Mouse (Mus musculus) forebrain, embryonic 14.5 days (tissue): ENCODE measurements around the gene Nkain2. TPM values are rescaled to one million over a fixed set of nuclear protein-coding genes. Genes with fewer than 3 reads are reported as not detected.
A peak's percentile ranks its signal among the peaks of the same experiment; 100 is the strongest.
"Not testable (repeated sequence)": the region's sequence is repeated elsewhere in the genome, so short reads cannot be mapped to it uniquely, and the experiment has no call there.

Experiments
- ATAC-seq: fragments of 200-750 bp; cut with Nextera tagmentation; 2 replicates; pipeline ENCODE4 v1.8.0; 2017; ENCODE audit warnings: mild to moderate bottlenecking, moderate library complexity
- DNase-seq: peaks from one replicate; pipeline ENCODE4 v3.0.0-alpha.2; 2015; ENCODE audit warnings: low spot score
- H3K27ac ChIP-seq: fragments of 300-500 bp; sonication (generic); 2 replicates; pipeline ENCODE4 v1.5.1; 2014; ENCODE audit warnings: low read depth, mild to moderate bottlenecking, control low read depth, low read length, moderate library complexity
- H3K27me3 ChIP-seq: fragments of 300-500 bp; sonication (generic); replicated peaks from 2 replicates; pipeline ENCODE4 v1.6.1; 2014; ENCODE audit warnings: low read length, control low read depth, mixed read lengths; ENCODE audit not compliant: control insufficient read depth, insufficient read depth
- H3K36me3 ChIP-seq: fragments of 300-500 bp; sonication (generic); 2 replicates; pipeline ENCODE4 v1.6.1; 2014; ENCODE audit warnings: low read length, control low read depth; ENCODE audit not compliant: control insufficient read depth, insufficient read depth
- H3K4me1 ChIP-seq: fragments of 300-500 bp; sonication (generic); 2 replicates; pipeline ENCODE4 v1.6.1; 2014; ENCODE audit warnings: antibody characterized with exemption, low read length, control low read depth; ENCODE audit not compliant: control insufficient read depth, insufficient read depth
- H3K4me2 ChIP-seq: fragments of 300-500 bp; sonication (generic); 2 replicates; pipeline ENCODE4 v1.6.1; 2014; ENCODE audit warnings: mild to moderate bottlenecking, control low read depth, low read length
- H3K4me3 ChIP-seq: fragments of 300-500 bp; sonication (generic); 2 replicates; pipeline ENCODE4 v1.5.1; 2014; ENCODE audit warnings: low read depth, low read length, control low read depth
- H3K9ac ChIP-seq: fragments of 300-500 bp; sonication (generic); 2 replicates; pipeline ENCODE4 v1.6.1; 2014; ENCODE audit warnings: mild to moderate bottlenecking, low read length, control low read depth, moderate library complexity
- H3K9me3 ChIP-seq: fragments of 300-500 bp; sonication (generic); replicated peaks from 2 replicates; pipeline ENCODE4 v1.6.1; 2016; ENCODE audit warnings: low read length, control low read depth, mixed read lengths; ENCODE audit not compliant: control insufficient read depth
- WGBS: fragments of 180-500 bp; shearing (Covaris S2); extraction: QIAGEN DNeasy Blood & Tissue Kit; methylation state at CpG from one replicate; pipeline ENCODE4 v1.1.7; 2014; 5-methylcytosine and 5-hydroxymethylcytosine counted together
- polyA plus RNA-seq: library from polyadenylated mRNA; unstranded; fragments of >200 nt; fragmentation: Nextera tagmentation; extraction: Ambion mirVana; gene quantifications from 2 replicates; pipeline ENCODE4 v1.2.1, GENCODE M21; 2014

Gene Nkain2
- polyA plus RNA-seq, 1 experiment from 2014 or later: 12.3 TPM

DNA sequence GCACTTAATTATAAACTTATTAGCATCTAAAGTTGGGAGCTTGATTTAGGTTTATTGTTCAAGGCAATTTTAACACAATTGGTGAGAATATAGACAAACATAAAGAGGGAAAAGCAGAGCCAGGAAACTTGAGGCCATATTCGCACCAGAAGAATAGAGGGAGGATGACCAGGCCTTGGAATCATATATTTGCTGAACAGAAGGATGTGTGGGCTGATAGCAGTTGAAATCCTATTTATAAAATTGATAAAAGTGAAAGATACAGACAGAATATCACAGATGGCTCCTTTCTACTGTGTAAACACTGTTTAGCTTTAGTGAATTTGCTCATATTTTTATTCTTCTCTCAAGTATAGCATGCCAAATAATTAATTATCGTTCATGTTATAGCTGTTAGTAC lies 958.3 kb downstream of the Nkain2 start:
- Histone ChIP-seq H3K4me3 (no peak overlapping the region), H3K9me3 (no peaks in the 10 kb centered on the region), H3K36me3 (no peaks in the 10 kb centered on the region), H3K4me1 (no peaks in the 10 kb centered on the region), H3K9ac (no peak overlapping the region), H3K27me3 (no peaks in the 10 kb centered on the region), H3K4me2 (no peak overlapping the region), H3K27ac (no peak overlapping the region)
- DNase-seq: no peak
- no peak for ATAC-seq
- 90% methylated on average over 2 of the region's 2 CpGs for WGBS

DNA sequence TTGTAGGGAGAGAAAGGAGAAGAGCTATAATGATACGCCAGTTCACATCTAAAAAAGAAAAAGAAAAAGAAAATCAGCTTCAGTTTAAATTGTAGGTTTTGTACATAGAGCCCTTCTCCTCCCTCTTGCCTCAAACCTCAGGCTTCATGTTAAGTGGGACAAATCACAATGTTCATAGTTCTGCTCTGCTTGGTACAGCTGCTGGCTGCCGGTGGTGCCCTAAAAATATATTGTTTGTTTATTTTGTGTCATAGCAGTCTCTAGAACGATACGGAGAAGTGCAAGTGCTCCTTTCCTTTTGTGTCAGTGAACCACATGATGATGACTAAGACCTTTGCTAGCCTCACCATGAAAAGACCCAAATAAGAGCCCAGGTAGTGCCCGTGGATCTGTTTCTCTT lies 962.6 kb downstream of the Nkain2 start:
- Histone ChIP-seq H3K4me2 (no peak overlapping the region), H3K9ac (no peak overlapping the region), H3K36me3 (no peaks in the 10 kb centered on the region), H3K27me3 (no peaks in the 10 kb centered on the region), H3K27ac (no peak overlapping the region), H3K4me3 (no peak overlapping the region), H3K4me1 (no peaks in the 10 kb centered on the region), H3K9me3 (no peaks in the 10 kb centered on the region)
- no peak for ATAC-seq
- DNase-seq: no peak
- WGBS: 86% methylated on average over 5 of the region's 5 CpGs

- not testable (repeated sequence) for H3K9ac ChIP-seq
These were observed 969.4 kb downstream of the Nkain2 start for GRCm38 (mm10) chr10:31920901-31921300.

DNA sequence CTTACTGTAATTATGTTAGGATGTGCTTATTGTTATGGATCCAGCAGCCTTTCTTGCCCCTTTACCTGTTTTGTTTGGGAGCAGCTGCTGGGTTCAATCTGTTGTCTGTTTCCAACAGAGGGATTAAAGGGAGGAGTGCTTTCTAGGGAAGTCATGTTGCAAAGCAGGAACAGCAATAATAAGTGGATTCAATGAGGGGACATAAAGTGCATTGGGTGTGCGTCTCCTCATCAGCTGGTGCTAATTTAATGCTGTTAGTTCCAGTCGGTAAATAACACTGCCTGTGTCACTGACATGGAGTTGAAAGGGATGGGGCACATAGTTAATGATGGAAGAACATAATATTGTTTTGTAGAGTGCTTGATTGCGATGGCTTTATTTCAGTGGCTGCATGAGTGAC lies 982.8 kb downstream of the Nkain2 start:
- Histone ChIP-seq H3K4me2 (no peak overlapping the region), H3K4me3 (no peak overlapping the region), H3K27ac (no peak overlapping the region), H3K36me3 (no peaks in the 10 kb centered on the region), H3K9me3 (no peaks in the 10 kb centered on the region), H3K27me3 (no peaks in the 10 kb centered on the region), H3K4me1 (no peaks in the 10 kb centered on the region), H3K9ac (no peak overlapping the region)
- peak; percentile 0 for DNase-seq
- WGBS: 57% methylated on average over 3 of the region's 3 CpGs
- ATAC-seq: no peak

More at GRCm38 (mm10) chr10:31920901-31921300, 969.4 kb downstream of the Nkain2 start:
- H3K4me2 ChIP-seq, H3K27me3 ChIP-seq, H3K9me3 ChIP-seq, ATAC-seq, DNase-seq, H3K27ac ChIP-seq, H3K4me3 ChIP-seq, H3K36me3 ChIP-seq, H3K4me1 ChIP-seq: not testable (repeated sequence)
- 98% methylated on average over 3 of the region's 3 CpGs for WGBS

GRCm38 (mm10) chr10:31899501-31899900 lies 990.8 kb downstream of the Nkain2 start:
- WGBS: 89% methylated on average over 2 of the region's 2 CpGs
- H3K9ac ChIP-seq: no peak overlapping the region
- H3K4me1 ChIP-seq: no peaks in the 10 kb centered on the region
- no peaks in the 10 kb centered on the region for H3K9me3 ChIP-seq
- H3K27ac ChIP-seq: no peak overlapping the region
- no peaks in the 10 kb centered on the region for H3K27me3 ChIP-seq
- no peak overlapping the region for H3K4me2 ChIP-seq
- ATAC-seq (no peak), DNase-seq (no peak)
- no peak overlapping the region for H3K4me3 ChIP-seq
- H3K36me3 ChIP-seq: no peaks in the 10 kb centered on the region

- ATAC-seq (peak; percentile 93), DNase-seq (peak; percentile 75)
- H3K27ac ChIP-seq: no peak overlapping the region
- no peak overlapping the region for H3K4me2 ChIP-seq
- H3K4me1 ChIP-seq: no peaks in the 10 kb centered on the region
- no peak overlapping the region for H3K4me3 ChIP-seq
- no peak overlapping the region for H3K9ac ChIP-seq
- H3K27me3 ChIP-seq: no peaks in the 10 kb centered on the region
- WGBS: 44% methylated on average over 4 of the region's 4 CpGs
- no peaks in the 10 kb centered on the region for H3K36me3 ChIP-seq
- H3K9me3 ChIP-seq: no peaks in the 10 kb centered on the region
These were observed 1016.9 kb downstream of the Nkain2 start for GRCm38 (mm10) chr10:31873323-31873895.

DNA sequence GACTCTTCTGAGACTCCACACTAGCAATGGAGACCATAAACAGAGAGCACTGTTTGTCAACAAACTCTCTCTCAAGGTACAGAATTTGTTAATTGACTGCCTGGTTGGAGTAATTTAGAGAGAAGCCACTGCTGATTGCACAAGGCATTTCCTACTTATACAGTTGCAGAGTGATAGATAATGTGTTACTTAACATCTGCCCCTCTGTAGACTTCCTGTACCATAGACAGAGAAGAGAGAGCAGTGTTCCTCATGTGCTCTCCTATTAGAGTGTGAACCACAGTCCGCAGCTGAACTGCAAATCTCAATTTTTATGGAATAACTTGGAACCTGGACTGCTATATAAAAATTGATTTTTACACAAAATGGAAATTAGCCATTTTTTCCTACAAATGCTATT lies 1022.0 kb downstream of the Nkain2 start:
- Histone ChIP-seq H3K4me2 (no peak overlapping the region), H3K4me3 (no peak overlapping the region), H3K9ac (no peak overlapping the region), H3K36me3 (no peaks in the 10 kb centered on the region), H3K4me1 (no peaks in the 10 kb centered on the region), H3K9me3 (no peaks in the 10 kb centered on the region), H3K27ac (no peak overlapping the region), H3K27me3 (no peaks in the 10 kb centered on the region)
- no peak for ATAC-seq
- no peak for DNase-seq
- WGBS: 91% methylated on average over 1 of the region's 1 CpGs

- H3K27me3 ChIP-seq: no peaks in the 10 kb centered on the region
- no peak overlapping the region for H3K4me2 ChIP-seq
- H3K4me3 ChIP-seq: no peak overlapping the region
- no peaks in the 10 kb centered on the region for H3K36me3 ChIP-seq
- 84% methylated on average over 1 of the region's 1 CpGs for WGBS
- ATAC-seq (no peak), DNase-seq (no peak)
- no peaks in the 10 kb centered on the region for H3K4me1 ChIP-seq
- no peak overlapping the region for H3K27ac ChIP-seq
- no peaks in the 10 kb centered on the region for H3K9me3 ChIP-seq
- H3K9ac ChIP-seq: no peak overlapping the region
These were observed 1063.2 kb downstream of the Nkain2 start for GRCm38 (mm10) chr10:31827041-31827440.

GRCm38 (mm10) chr10:31812543-31812942 lies 1077.7 kb downstream of the Nkain2 start:
- 42% methylated on average over 3 of the region's 3 CpGs for WGBS
- no peak overlapping the region for H3K27ac ChIP-seq
- H3K4me1 ChIP-seq: no peaks in the 10 kb centered on the region
- no peaks in the 10 kb centered on the region for H3K36me3 ChIP-seq
- H3K9ac ChIP-seq: no peak overlapping the region
- ATAC-seq (peak; percentile 62; the same call in 1 of the 2 replicates), DNase-seq (peak; percentile 57)
- H3K4me3 ChIP-seq: no peak overlapping the region
- H3K4me2 ChIP-seq: no peak overlapping the region
- H3K27me3 ChIP-seq: no peaks in the 10 kb centered on the region
- no peaks in the 10 kb centered on the region for H3K9me3 ChIP-seq
